Mouse (Mus musculus): ENCODE results near the gene Nbeal1. TPM values are rescaled to one million over a fixed set of nuclear protein-coding genes. Genes with fewer than 3 reads are reported as not detected.
"Not testable (repeated sequence)": the region's sequence is repeated elsewhere in the genome, so short reads cannot be mapped to it uniquely, and the experiment has no call there.

The Nbeal1 gene
- total RNA-seq, 1 experiment: 14.9 TPM

GRCm38 (mm10) chr1:60177814-60178213, 2.6 kb upstream of the Nbeal1 start:
- in situ Hi-C loops (cut with MboI; ENCODE audit: low sequenced_read_pairs in 2 of 2, unreplicated experiment in 2 of 2); H3K9me3 ChIP-seq (ENCODE audit: control insufficient read depth, insufficient read depth, low read depth, low read length); H3K4me1 ChIP-seq (ENCODE audit: control insufficient read depth in 2 of 2, insufficient read depth in 2 of 2, low read length in 2 of 2, poor library complexity in 1 of 2); H3K27ac ChIP-seq (ENCODE audit: insufficient read depth, low read depth, low read length, poor library complexity, severe bottlenecking); DNase-seq (ENCODE audit: low read depth, low spot score); H3K9ac ChIP-seq (ENCODE audit: insufficient read depth, low read depth, low read length, poor library complexity, severe bottlenecking); H3K4me3 ChIP-seq (ENCODE audit: insufficient read depth in 1 of 2, low read depth in 1 of 2, low read length in 2 of 2, poor library complexity in 1 of 2, severe bottlenecking in 1 of 2); H3K36me3 ChIP-seq (ENCODE audit: control insufficient read depth, insufficient read depth, low read length, poor library complexity, severe bottlenecking): not testable (repeated sequence)
- peak; percentile 51; the same call in 1 of the 2 replicates for TF ChIP-seq ZNF384 (IDR thresholded peaks at IDR 0.05; ENCODE audit: low read depth, low read length)

GRCm38 (mm10) chr1:60179376-60179775, 1.0 kb upstream of the Nbeal1 start:
- no peak for DNase-seq (ENCODE audit: low read depth, low spot score)
- no peak overlapping the region for H3K9ac ChIP-seq (ENCODE audit: insufficient read depth, low read depth, low read length, poor library complexity, severe bottlenecking)
- in situ Hi-C loops (cut with MboI; ENCODE audit: low sequenced_read_pairs in 2 of 2, unreplicated experiment in 2 of 2): no loop called here
- H3K36me3 ChIP-seq (ENCODE audit: control insufficient read depth, insufficient read depth, low read length, poor library complexity, severe bottlenecking): no peaks in the 10 kb centered on the region
- no peaks in the 10 kb centered on the region for H3K4me1 ChIP-seq (ENCODE audit: control insufficient read depth in 2 of 2, insufficient read depth in 2 of 2, low read length in 2 of 2, poor library complexity in 1 of 2)
- no peak overlapping the region for H3K27ac ChIP-seq (ENCODE audit: insufficient read depth, low read depth, low read length, poor library complexity, severe bottlenecking)
- no peak for TF ChIP-seq CHD2 (IDR thresholded peaks at IDR 0.05; ENCODE audit: low read depth, low read length)
- TF ChIP-seq ZNF384 (IDR thresholded peaks at IDR 0.05; ENCODE audit: low read depth, low read length): no peak
- TF ChIP-seq HCFC1 (IDR thresholded peaks at IDR 0.05; ENCODE audit: borderline replicate concordance, insufficient read depth, low read length): no peak
- TF ChIP-seq MAFK (IDR thresholded peaks at IDR 0.05; ENCODE audit: insufficient read depth, low read depth, low read length): no peak
- no peak for TF ChIP-seq ZC3H11A (IDR thresholded peaks at IDR 0.05; ENCODE audit: borderline replicate concordance, low read depth, low read length)
- H3K9me3 ChIP-seq (ENCODE audit: control insufficient read depth, insufficient read depth, low read depth, low read length): no peaks in the 10 kb centered on the region
- H3K4me3 ChIP-seq (ENCODE audit: insufficient read depth in 1 of 2, low read depth in 1 of 2, low read length in 2 of 2, poor library complexity in 1 of 2, severe bottlenecking in 1 of 2): peak overlapping the region in 1 of 2 experiments; percentile 89; a peak in 2 of 4 replicates

- DNase-seq (ENCODE audit: low read depth, low spot score): peak; percentile 50
- Histone ChIP-seq H3K36me3 (ENCODE audit: control insufficient read depth, insufficient read depth, low read length, poor library complexity, severe bottlenecking) (no peaks in the 10 kb centered on the region), H3K4me1 (ENCODE audit: control insufficient read depth in 2 of 2, insufficient read depth in 2 of 2, low read length in 2 of 2, poor library complexity in 1 of 2) (no peaks in the 10 kb centered on the region), H3K9me3 (ENCODE audit: control insufficient read depth, insufficient read depth, low read depth, low read length) (no peaks in the 10 kb centered on the region), H3K9ac (ENCODE audit: insufficient read depth, low read depth, low read length, poor library complexity, severe bottlenecking) (peak overlapping the region; percentile 91), H3K4me3 (ENCODE audit: insufficient read depth in 1 of 2, low read depth in 1 of 2, low read length in 2 of 2, poor library complexity in 1 of 2, severe bottlenecking in 1 of 2) (peak overlapping the region; percentile 89), H3K27ac (ENCODE audit: insufficient read depth, low read depth, low read length, poor library complexity, severe bottlenecking) (peak overlapping the region; percentile 78)
- no peak for TF ChIP-seq ZNF384 (IDR thresholded peaks at IDR 0.05; ENCODE audit: low read depth, low read length)
- no peak for TF ChIP-seq MAFK (IDR thresholded peaks at IDR 0.05; ENCODE audit: insufficient read depth, low read depth, low read length)
- in situ Hi-C loops (cut with MboI; ENCODE audit: low sequenced_read_pairs in 2 of 2, unreplicated experiment in 2 of 2): no loop called here
Observed at GRCm38 (mm10) chr1:60180784-60181221, 404 bp downstream of the Nbeal1 start.

DNA sequence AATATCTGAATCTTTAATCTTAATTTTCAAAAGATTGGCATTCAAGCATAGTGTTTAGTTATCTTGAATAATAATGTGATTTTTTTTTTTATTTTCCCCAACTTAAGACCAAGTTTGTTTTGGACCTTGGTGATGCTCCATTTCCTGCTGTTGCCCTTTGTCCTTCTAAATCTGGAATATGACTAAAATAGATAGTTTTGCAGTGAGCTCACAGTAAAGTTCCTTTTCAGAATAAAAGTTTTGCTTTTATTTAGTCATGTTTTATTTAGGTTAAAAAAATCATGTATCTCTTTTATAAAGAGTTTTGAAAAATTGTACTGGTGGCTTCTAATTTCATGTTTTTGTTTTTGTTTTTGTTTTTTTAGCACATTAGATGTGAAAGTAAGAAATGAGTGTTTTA, 8.1 kb downstream of the Nbeal1 start:
- no peak for DNase-seq (ENCODE audit: low read depth, low spot score)
- no peaks in the 10 kb centered on the region for H3K9me3 ChIP-seq (ENCODE audit: control insufficient read depth, insufficient read depth, low read depth, low read length)
- H3K36me3 ChIP-seq (ENCODE audit: control insufficient read depth, insufficient read depth, low read length, poor library complexity, severe bottlenecking): no peaks in the 10 kb centered on the region
- no peaks in the 10 kb centered on the region for H3K4me1 ChIP-seq (ENCODE audit: control insufficient read depth in 2 of 2, insufficient read depth in 2 of 2, low read length in 2 of 2, poor library complexity in 1 of 2)
- H3K4me3 ChIP-seq (ENCODE audit: insufficient read depth in 1 of 2, low read depth in 1 of 2, low read length in 2 of 2, poor library complexity in 1 of 2, severe bottlenecking in 1 of 2): no peak overlapping the region
- in situ Hi-C loops (cut with MboI; ENCODE audit: low sequenced_read_pairs in 2 of 2, unreplicated experiment in 2 of 2): no loop called here
- no peak overlapping the region for H3K27ac ChIP-seq (ENCODE audit: insufficient read depth, low read depth, low read length, poor library complexity, severe bottlenecking)
- TF ChIP-seq ZC3H11A (IDR thresholded peaks at IDR 0.05; ENCODE audit: borderline replicate concordance, low read depth, low read length) (no peak), MAFK (IDR thresholded peaks at IDR 0.05; ENCODE audit: insufficient read depth, low read depth, low read length) (no peak), ZNF384 (IDR thresholded peaks at IDR 0.05; ENCODE audit: low read depth, low read length) (no peak), HCFC1 (IDR thresholded peaks at IDR 0.05; ENCODE audit: borderline replicate concordance, insufficient read depth, low read length) (no peak), CHD2 (IDR thresholded peaks at IDR 0.05; ENCODE audit: low read depth, low read length) (no peak)
- H3K9ac ChIP-seq (ENCODE audit: insufficient read depth, low read depth, low read length, poor library complexity, severe bottlenecking): no peak overlapping the region

- peaks cover under 1% of the 10 kb centered on the region; the same call in 1 of the 2 replicates for H3K36me3 ChIP-seq (ENCODE audit: control insufficient read depth, insufficient read depth, low read length, poor library complexity, severe bottlenecking)
- no peak overlapping the region for H3K9ac ChIP-seq (ENCODE audit: insufficient read depth, low read depth, low read length, poor library complexity, severe bottlenecking)
- TF ChIP-seq HCFC1 (IDR thresholded peaks at IDR 0.05; ENCODE audit: borderline replicate concordance, insufficient read depth, low read length) (no peak), MAFK (IDR thresholded peaks at IDR 0.05; ENCODE audit: insufficient read depth, low read depth, low read length) (no peak), ZC3H11A (IDR thresholded peaks at IDR 0.05; ENCODE audit: borderline replicate concordance, low read depth, low read length) (no peak), ZNF384 (IDR thresholded peaks at IDR 0.05; ENCODE audit: low read depth, low read length) (no peak), CHD2 (IDR thresholded peaks at IDR 0.05; ENCODE audit: low read depth, low read length) (no peak)
- in situ Hi-C loops (cut with MboI; ENCODE audit: low sequenced_read_pairs in 2 of 2, unreplicated experiment in 2 of 2): no loop called here
- no peak overlapping the region for H3K4me3 ChIP-seq (ENCODE audit: insufficient read depth in 1 of 2, low read depth in 1 of 2, low read length in 2 of 2, poor library complexity in 1 of 2, severe bottlenecking in 1 of 2)
- H3K4me1 ChIP-seq (ENCODE audit: control insufficient read depth in 2 of 2, insufficient read depth in 2 of 2, low read length in 2 of 2, poor library complexity in 1 of 2): no peaks in the 10 kb centered on the region
- H3K9me3 ChIP-seq (ENCODE audit: control insufficient read depth, insufficient read depth, low read depth, low read length): no peaks in the 10 kb centered on the region
- peak; percentile 16 for DNase-seq (ENCODE audit: low read depth, low spot score)
- no peak overlapping the region for H3K27ac ChIP-seq (ENCODE audit: insufficient read depth, low read depth, low read length, poor library complexity, severe bottlenecking)
Observed at GRCm38 (mm10) chr1:60196813-60197212, 16.4 kb downstream of the Nbeal1 start.
